Mouse (Mus musculus) midbrain, postnatal 0 days (tissue): ENCODE measurements around the gene Gm10382. TPM values are rescaled to one million over a fixed set of nuclear protein-coding genes. Genes with fewer than 3 reads are reported as not detected.
A peak's percentile ranks its signal among the peaks of the same experiment; 100 is the strongest.

ENCODE experiments used
- ATAC-seq: fragments of 200-750 bp; cut with Nextera tagmentation; 2 replicates; pipeline ENCODE4 v1.8.0; 2017; ENCODE audit warnings: moderate number of reproducible peaks, mild to moderate bottlenecking, moderate TSS enrichment, moderate library complexity; ENCODE audit not compliant: low FRiP score
- DNase-seq: peaks from one replicate; pipeline ENCODE4 v3.0.0-alpha.2; 2015; ENCODE audit warnings: low spot score
- H3K27ac ChIP-seq: fragments of 300-500 bp; sonication (generic); 2 replicates; pipeline ENCODE4 v1.5.1; 2014; ENCODE audit warnings: low read depth, mild to moderate bottlenecking, low read length, mixed read lengths
- H3K27me3 ChIP-seq: fragments of 300-500 bp; sonication (generic); 2 replicates; pipeline ENCODE4 v1.6.1; 2014; ENCODE audit warnings: low read length, control low read depth, mixed read lengths; ENCODE audit not compliant: insufficient read depth
- H3K36me3 ChIP-seq: fragments of 300-500 bp; sonication (generic); 2 replicates; pipeline ENCODE4 v1.6.1; 2014; ENCODE audit warnings: low read length, control low read depth, mixed read lengths; ENCODE audit not compliant: insufficient read depth
- H3K4me1 ChIP-seq: fragments of 300-500 bp; sonication (generic); 2 replicates; pipeline ENCODE4 v1.6.1; 2014; ENCODE audit warnings: mild to moderate bottlenecking, control low read depth, antibody characterized with exemption, low read length, mixed read lengths; ENCODE audit not compliant: insufficient read depth
- H3K4me2 ChIP-seq: fragments of 300-500 bp; sonication (generic); 2 replicates; pipeline ENCODE4 v1.6.1; 2014; ENCODE audit warnings: low read depth, mild to moderate bottlenecking, low read length, mixed read lengths; ENCODE audit not compliant: poor library complexity, severe bottlenecking
- H3K4me3 ChIP-seq: fragments of 300-500 bp; sonication (generic); 2 replicates; pipeline ENCODE4 v1.5.1; 2014; ENCODE audit warnings: low read depth, mild to moderate bottlenecking, low read length, moderate library complexity
- H3K9ac ChIP-seq: fragments of 300-500 bp; sonication (generic); replicated peaks from 2 replicates; pipeline ENCODE4 v1.6.1; 2014; ENCODE audit warnings: mild to moderate bottlenecking, low read length, moderate library complexity, mixed read lengths; ENCODE audit not compliant: poor library complexity, severe bottlenecking
- H3K9me3 ChIP-seq: fragments of 300-500 bp; sonication (generic); 2 replicates; pipeline ENCODE4 v1.6.1; 2016; ENCODE audit warnings: low read length, control low read depth
- CTCF ChIP-seq: IDR thresholded peaks from 2 replicates; pipeline ENCODE4 v1.5.1; 2016; ENCODE audit warnings: antibody characterized with exemption, mild to moderate bottlenecking
- WGBS: fragments of 180-500 bp; shearing (Covaris S2); extraction: QIAGEN DNeasy Blood & Tissue Kit; methylation state at CpG from one replicate; pipeline ENCODE4 v1.1.7; 2014; 5-methylcytosine and 5-hydroxymethylcytosine counted together
- polyA plus RNA-seq: library from polyadenylated mRNA; unstranded; fragments of >200 nt; fragmentation: Nextera tagmentation; extraction: Ambion mirVana; gene quantifications from 2 replicates; pipeline ENCODE4 v1.2.1, GENCODE M21; 2015
- total RNA-seq: library from RNA; depleted of rRNA; stranded (reverse); fragments of >200 nt; gene quantifications from 2 replicates; pipeline ENCODE4 v1.2.3, GENCODE M21; 2014

Gm10382 gene
- total and polyA plus RNA-seq, 2 experiments from 2014 or later = 0.83 TPM; not detected in 1

DNA sequence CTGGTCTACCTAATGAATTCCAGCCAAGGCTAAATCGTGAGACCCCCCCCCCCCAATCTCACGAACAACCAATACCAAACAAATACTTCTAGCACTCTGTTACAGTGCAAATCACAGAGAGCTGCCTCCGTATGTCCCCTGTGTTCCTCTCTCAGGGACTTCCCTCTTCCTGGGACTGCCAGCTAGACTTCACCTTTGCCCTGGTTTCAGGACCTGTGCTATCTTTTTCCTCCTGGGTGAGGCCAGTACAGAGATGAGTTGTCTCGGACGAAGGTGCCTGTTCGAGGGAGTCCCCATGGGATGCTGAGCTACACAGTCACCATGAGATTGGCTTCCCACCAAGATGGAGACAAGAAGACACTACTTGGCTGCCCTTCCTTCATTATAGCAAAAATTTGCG lies 41.1 kb upstream of the Gm10382 start:
- no peak for TF ChIP-seq CTCF
- Histone ChIP-seq H3K9me3 (no peaks in the 10 kb centered on the region), H3K9ac (no peak overlapping the region), H3K36me3 (no peaks in the 10 kb centered on the region), H3K4me3 (no peak overlapping the region), H3K4me2 (no peak overlapping the region), H3K27ac (no peak overlapping the region), H3K4me1 (no peaks in the 10 kb centered on the region), H3K27me3 (no peaks in the 10 kb centered on the region)
- 77% methylated on average over 7 of the region's 7 CpGs for WGBS
- DNase-seq (no peak), ATAC-seq (no peak)

DNA sequence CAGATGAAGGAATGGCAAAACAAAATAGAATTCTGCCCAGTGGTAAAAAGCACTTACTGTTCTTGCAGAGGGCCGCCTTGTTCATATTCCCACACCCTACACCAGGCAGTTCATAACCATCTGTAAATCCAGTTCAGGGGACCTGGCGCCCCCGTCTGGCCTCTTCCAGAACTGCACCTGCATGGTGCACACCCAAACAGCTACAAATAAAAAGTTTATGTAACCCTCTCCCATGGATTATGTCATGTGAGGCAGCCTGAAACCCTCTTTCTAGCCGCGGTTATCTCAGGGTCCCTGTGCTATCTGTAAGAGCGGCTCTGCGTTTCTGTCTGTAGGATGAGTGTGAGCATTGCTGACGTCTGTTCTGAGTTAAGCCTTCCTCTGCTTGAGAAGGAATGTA lies 40.6 kb upstream of the Gm10382 start:
- Histone ChIP-seq H3K36me3 (no peaks in the 10 kb centered on the region), H3K4me1 (no peaks in the 10 kb centered on the region), H3K4me3 (no peak overlapping the region), H3K4me2 (no peak overlapping the region), H3K9ac (no peak overlapping the region), H3K27me3 (no peaks in the 10 kb centered on the region), H3K27ac (no peak overlapping the region), H3K9me3 (no peaks in the 10 kb centered on the region)
- whole genome bisulfite sequencing = 48% methylated on average over 8 of the region's 8 CpGs
- peak; percentile 65 for TF ChIP-seq CTCF
- no peak for ATAC-seq
- DNase-seq = no peak

- Histone ChIP-seq H3K4me1 (no peaks in the 10 kb centered on the region), H3K27me3 (no peaks in the 10 kb centered on the region), H3K4me2 (no peak overlapping the region), H3K36me3 (no peaks in the 10 kb centered on the region), H3K9ac (no peak overlapping the region), H3K9me3 (no peaks in the 10 kb centered on the region), H3K27ac (no peak overlapping the region), H3K4me3 (no peak overlapping the region)
- TF ChIP-seq CTCF = no peak
- no peak for ATAC-seq
- 89% methylated on average over 3 of the region's 3 CpGs for WGBS
- DNase-seq = no peak
These were observed 39.7 kb upstream of the Gm10382 start for GRCm38 (mm10) chr5:125349391-125349790.

GRCm38 (mm10) chr5:125351057-125351456 lies 38.1 kb upstream of the Gm10382 start:
- Histone ChIP-seq H3K4me2 (no peak overlapping the region), H3K27me3 (no peaks in the 10 kb centered on the region), H3K27ac (no peak overlapping the region), H3K4me1 (peaks cover 5% of the 10 kb centered on the region; the same call in 1 of the 2 replicates), H3K36me3 (no peaks in the 10 kb centered on the region), H3K9me3 (no peaks in the 10 kb centered on the region), H3K4me3 (no peak overlapping the region), H3K9ac (no peak overlapping the region)
- ATAC-seq (no peak), DNase-seq (no peak)
- TF ChIP-seq CTCF = no peak
- 79% methylated on average over 8 of the region's 8 CpGs for WGBS

DNA sequence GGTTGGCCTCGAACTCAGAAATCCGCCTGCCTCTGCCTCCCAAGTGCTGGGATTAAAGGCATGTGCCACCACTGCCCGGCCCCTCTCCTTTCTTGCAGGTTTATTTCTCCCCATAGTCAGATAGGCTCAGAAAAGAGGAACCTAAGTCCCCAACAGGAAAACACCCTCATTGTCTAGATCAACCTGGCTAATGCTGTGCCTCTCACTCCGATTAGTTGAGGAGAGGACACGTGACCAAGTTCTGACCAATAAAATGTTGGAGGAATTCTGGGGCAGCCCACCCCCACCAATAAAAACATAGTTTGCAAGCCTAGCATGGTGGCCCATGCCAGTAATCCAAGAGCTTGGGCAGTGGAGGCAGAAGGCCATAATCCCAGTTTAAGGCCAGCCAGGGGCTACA lies 37.2 kb upstream of the Gm10382 start:
- no peak overlapping the region for H3K4me2 ChIP-seq
- H3K9ac ChIP-seq = no peak overlapping the region
- H3K27me3 ChIP-seq = no peaks in the 10 kb centered on the region
- no peaks in the 10 kb centered on the region for H3K36me3 ChIP-seq
- DNase-seq (no peak), ATAC-seq (no peak)
- peaks cover 5% of the 10 kb centered on the region; the same call in 1 of the 2 replicates for H3K4me1 ChIP-seq
- no peak for TF ChIP-seq CTCF
- no peak overlapping the region for H3K4me3 ChIP-seq
- no peaks in the 10 kb centered on the region for H3K9me3 ChIP-seq
- 93% methylated on average over 5 of the region's 5 CpGs for WGBS
- H3K27ac ChIP-seq = no peak overlapping the region

- no peak overlapping the region for H3K27ac ChIP-seq
- ATAC-seq = no peak
- H3K4me1 ChIP-seq = peaks cover 5% of the 10 kb centered on the region; the same call in 1 of the 2 replicates
- DNase-seq = no peak
- no peaks in the 10 kb centered on the region for H3K36me3 ChIP-seq
- no peak overlapping the region for H3K9ac ChIP-seq
- no peak overlapping the region for H3K4me2 ChIP-seq
- H3K27me3 ChIP-seq = no peaks in the 10 kb centered on the region
- 97% methylated on average over 5 of the region's 5 CpGs for WGBS
- no peaks in the 10 kb centered on the region for H3K9me3 ChIP-seq
- no peak overlapping the region for H3K4me3 ChIP-seq
- TF ChIP-seq CTCF = 0 out of 2 replicates have a peak, but pooled peaks have one; percentile 14
These were observed 36.3 kb upstream of the Gm10382 start for GRCm38 (mm10) chr5:125352781-125353294.
